Mouse (Mus musculus) heart, embryonic 12.5 days (tissue): Measurements from ENCODE around the gene Kcna6. TPM values are rescaled to one million over a fixed set of nuclear protein-coding genes. Genes with fewer than 3 reads are reported as not detected.

Source experiments
- ATAC-seq: fragments of 200-750 bp; cut with Nextera tagmentation; 2 replicates; pipeline ENCODE4 v1.8.0; 2017; ENCODE audit warnings: moderate TSS enrichment, moderate library complexity; ENCODE audit not compliant: insufficient number of reproducible peaks, low FRiP score
- H3K27ac ChIP-seq: fragments of 300-500 bp; sonication (generic); 2 replicates; pipeline ENCODE4 v1.5.1; 2016; ENCODE audit warnings: mild to moderate bottlenecking, moderate library complexity; ENCODE audit not compliant: poor library complexity, severe bottlenecking
- H3K27me3 ChIP-seq: fragments of 300-500 bp; sonication (generic); replicated peaks from 2 replicates; pipeline ENCODE4 v1.6.1; 2016; ENCODE audit warnings: mild to moderate bottlenecking, moderate library complexity
- H3K36me3 ChIP-seq: fragments of 300-500 bp; sonication (generic); 2 replicates; pipeline ENCODE4 v1.6.1; 2016; ENCODE audit warnings: mild to moderate bottlenecking, moderate library complexity
- H3K4me1 ChIP-seq: fragments of 300-500 bp; sonication (generic); replicated peaks from 2 replicates; pipeline ENCODE4 v1.6.1; 2016; ENCODE audit warnings: mild to moderate bottlenecking
- H3K4me2 ChIP-seq: fragments of 300-500 bp; sonication (generic); 2 replicates; pipeline ENCODE4 v1.6.1; 2016; ENCODE audit warnings: mild to moderate bottlenecking, moderate library complexity
- H3K4me3 ChIP-seq: fragments of 300-500 bp; sonication (generic); 2 replicates; pipeline ENCODE4 v1.5.1; 2016; ENCODE audit warnings: mild to moderate bottlenecking
- H3K9ac ChIP-seq: fragments of 300-500 bp; sonication (generic); 2 replicates; pipeline ENCODE4 v1.6.1; 2016; ENCODE audit warnings: mild to moderate bottlenecking, moderate library complexity
- H3K9me3 ChIP-seq: fragments of 300-500 bp; sonication (generic); replicated peaks from 2 replicates; pipeline ENCODE4 v1.6.1; 2016; ENCODE audit warnings: mild to moderate bottlenecking, moderate library complexity
- WGBS: fragments of 180-500 bp; shearing (Covaris S2); methylation state at CpG from one replicate; pipeline ENCODE4 v1.1.7; 2016; 5-methylcytosine and 5-hydroxymethylcytosine counted together
- polyA plus RNA-seq: library from polyadenylated mRNA; unstranded; fragments of >200 nt; fragmentation: Nextera tagmentation; extraction: Ambion mirVana; gene quantifications from 2 replicates; pipeline ENCODE4 v1.2.1, GENCODE M21; 2016

The Kcna6 gene
- polyA plus RNA-seq, 1 experiment from 2014 or later: 2.0 TPM

DNA sequence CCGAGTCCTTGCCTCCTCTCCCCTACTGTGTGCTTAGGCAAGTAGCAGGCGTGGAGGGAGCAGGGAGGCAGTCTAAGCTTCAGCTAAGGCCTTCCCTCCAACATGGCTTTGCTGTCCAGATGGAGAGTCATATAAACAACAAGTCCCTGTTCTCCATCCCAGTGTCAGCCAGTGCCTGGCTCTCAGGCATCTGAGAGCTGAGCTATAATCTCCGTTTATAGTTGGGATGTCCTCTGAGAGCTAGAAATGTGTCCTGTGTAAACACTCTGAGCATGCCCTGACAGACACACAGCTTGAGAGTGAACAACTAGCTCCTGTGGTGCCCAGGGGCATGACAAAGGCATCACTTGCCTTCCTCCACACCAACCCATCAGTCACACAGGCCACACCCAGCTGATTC, 55.3 kb downstream of the Kcna6 start:
- H3K9ac ChIP-seq: no peak overlapping the region
- no peak for ATAC-seq
- H3K27ac ChIP-seq: no peak overlapping the region
- 0 out of 2 replicates have a peak, but pooled peaks cover 5% of the 10 kb centered on the region for H3K27me3 ChIP-seq
- no peaks in the 10 kb centered on the region for H3K36me3 ChIP-seq
- no peak overlapping the region for H3K4me3 ChIP-seq
- WGBS: 56% methylated on average over 3 of the region's 3 CpGs
- H3K4me1 ChIP-seq: 0 out of 2 replicates have a peak, but pooled peaks cover 3% of the 10 kb centered on the region
- H3K9me3 ChIP-seq: no peaks in the 10 kb centered on the region
- H3K4me2 ChIP-seq: no peak overlapping the region

DNA sequence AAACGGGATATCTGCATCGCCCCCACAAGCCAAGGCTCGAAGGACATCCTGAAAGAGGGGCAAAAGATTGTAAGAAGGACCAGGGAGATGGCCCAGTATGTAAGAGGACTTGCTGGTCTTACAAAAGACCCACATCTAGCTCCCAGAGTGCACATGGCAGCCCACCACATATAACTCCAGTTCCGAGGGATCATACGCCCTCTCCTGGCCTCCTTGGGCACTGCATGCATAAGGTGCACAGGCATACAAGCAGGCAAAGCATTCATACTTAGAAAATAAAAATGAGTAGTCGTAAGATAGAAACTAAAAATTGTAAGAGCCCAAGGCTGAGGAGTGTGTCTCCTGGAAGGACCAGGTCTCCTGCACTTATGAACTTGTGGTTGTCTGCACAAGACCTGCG, 61.5 kb downstream of the Kcna6 start:
- H3K27ac ChIP-seq: no peak overlapping the region
- H3K4me3 ChIP-seq: no peak overlapping the region
- WGBS: 63% methylated on average over 7 of the region's 7 CpGs
- no peak overlapping the region for H3K9ac ChIP-seq
- H3K4me2 ChIP-seq: no peak overlapping the region
- H3K4me1 ChIP-seq: 0 out of 2 replicates have a peak, but pooled peaks cover 3% of the 10 kb centered on the region
- H3K9me3 ChIP-seq: no peaks in the 10 kb centered on the region; the same call in 1 of the 2 replicates
- H3K36me3 ChIP-seq: no peaks in the 10 kb centered on the region
- peaks cover 17% of the 10 kb centered on the region for H3K27me3 ChIP-seq
- ATAC-seq: no peak

DNA sequence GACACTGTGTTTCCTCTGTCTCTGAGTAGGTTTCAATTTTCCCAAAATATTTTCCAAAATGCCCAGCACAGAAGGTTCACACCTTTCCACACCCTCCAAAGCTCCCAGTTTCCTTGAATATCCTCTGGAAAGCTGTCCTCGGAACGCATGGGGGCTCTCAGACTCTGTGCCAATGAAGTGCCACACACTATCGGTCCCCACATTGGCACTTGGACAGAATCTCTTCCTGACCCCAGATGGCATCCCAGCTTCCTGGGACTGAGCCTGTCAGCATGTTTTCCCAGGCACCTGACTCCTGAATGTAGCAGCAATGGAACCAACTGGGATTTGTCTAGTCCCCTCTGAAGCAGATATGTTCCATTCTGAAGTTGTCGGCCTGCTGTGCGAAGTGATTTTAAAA, 73.5 kb downstream of the Kcna6 start:
- no peak overlapping the region for H3K4me3 ChIP-seq
- WGBS: 79% methylated on average over 5 of the region's 5 CpGs
- no peak for ATAC-seq
- peaks cover 29% of the 10 kb centered on the region for H3K27me3 ChIP-seq
- H3K4me1 ChIP-seq: no peaks in the 10 kb centered on the region
- H3K9me3 ChIP-seq: no peaks in the 10 kb centered on the region
- no peaks in the 10 kb centered on the region for H3K36me3 ChIP-seq
- H3K4me2 ChIP-seq: no peak overlapping the region
- no peak overlapping the region for H3K9ac ChIP-seq
- no peak overlapping the region for H3K27ac ChIP-seq

DNA sequence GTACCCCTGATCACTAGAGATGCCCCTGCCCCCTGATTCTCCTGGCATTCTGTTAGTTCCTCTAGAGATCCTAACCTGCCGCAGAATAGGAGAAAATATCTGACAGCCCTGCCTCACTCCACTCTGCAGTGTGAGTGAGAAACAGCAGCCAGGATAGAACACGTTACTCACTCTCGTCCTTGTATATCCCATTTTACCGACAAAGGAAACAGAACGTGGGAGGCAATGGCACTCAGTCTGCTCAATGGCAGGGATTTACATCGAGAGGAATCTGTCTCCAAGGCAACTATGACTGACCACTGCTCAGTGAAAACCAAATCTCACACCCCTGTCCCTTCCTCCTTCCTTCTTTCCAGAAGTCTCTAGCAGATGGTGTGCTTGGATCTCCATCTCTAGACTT, 74.4 kb downstream of the Kcna6 start:
- 51% methylated on average over 6 of the region's 6 CpGs for WGBS
- no peak overlapping the region for H3K4me2 ChIP-seq

DNA sequence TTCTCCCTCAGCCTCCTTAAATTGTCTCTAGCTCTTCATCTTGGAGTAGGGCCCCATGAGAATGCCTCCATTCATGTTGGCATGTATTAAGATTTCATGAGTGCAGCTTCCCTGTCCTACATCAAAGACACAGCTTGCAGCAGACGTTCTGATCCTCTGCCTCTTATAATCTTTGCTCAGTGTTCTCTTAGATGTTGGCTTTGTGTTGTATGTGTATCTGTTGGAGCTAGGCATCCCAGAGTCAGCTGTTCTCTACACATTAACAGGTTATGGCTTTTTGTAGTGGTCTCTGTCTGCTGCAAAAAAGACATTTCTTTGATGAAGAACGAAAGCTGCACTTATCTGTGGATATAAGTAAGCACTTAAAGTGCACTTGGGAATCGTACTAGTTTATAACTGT, 75.9 kb downstream of the Kcna6 start:
- H3K9me3 ChIP-seq: no peaks in the 10 kb centered on the region
- H3K4me3 ChIP-seq: no peak overlapping the region
- ATAC-seq: no peak
- no peaks in the 10 kb centered on the region for H3K36me3 ChIP-seq
- no peak overlapping the region for H3K9ac ChIP-seq
- peaks cover 27% of the 10 kb centered on the region for H3K27me3 ChIP-seq
- 74% methylated on average over 3 of the region's 3 CpGs for WGBS
- H3K4me1 ChIP-seq: no peaks in the 10 kb centered on the region
- H3K4me2 ChIP-seq: no peak overlapping the region
- H3K27ac ChIP-seq: no peak overlapping the region

More for the DNA sequence above, 74.4 kb downstream of the Kcna6 start:
- Histone ChIP-seq H3K27me3 (peaks cover 30% of the 10 kb centered on the region), H3K9ac (no peak overlapping the region), H3K4me1 (no peaks in the 10 kb centered on the region), H3K4me3 (no peak overlapping the region), H3K27ac (no peak overlapping the region), H3K9me3 (no peaks in the 10 kb centered on the region), H3K36me3 (no peaks in the 10 kb centered on the region)
- ATAC-seq: no peak

Other genes with a start within 250 kb of the Kcna6 start
- 7.2 and 9.0 TPM in 2 replicates for gene Kcna5, start 205.3 kb downstream of the Kcna6 start, polyA plus RNA-seq
- 0.13 and 0.23 TPM in 2 replicates for gene Kcna1, start 94.3 kb downstream of the Kcna6 start, polyA plus RNA-seq
- 346 and 353 TPM in 2 replicates for gene Ndufa9, start 108.5 kb upstream of the Kcna6 start, polyA plus RNA-seq
- not detected in 2 replicates for gene Akap3, start 112.4 kb upstream of the Kcna6 start, polyA plus RNA-seq
- gene Dyrk4, start 181.2 kb upstream of the Kcna6 start, polyA plus RNA-seq: 0.17 TPM in 1 of 2 replicates, not detected in the other
- 39.1 and 42.5 TPM in 2 replicates for gene Rad51ap1, start 198.9 kb upstream of the Kcna6 start, polyA plus RNA-seq
- 12.6 and 13.2 TPM in 2 replicates for gene D6Wsu163e, start 199.3 kb upstream of the Kcna6 start, polyA plus RNA-seq